Mouse (Mus musculus) layer of hippocampus, adult 2 months (tissue): ENCODE results near the gene Tmprss11f. TPM values are rescaled to one million over a fixed set of nuclear protein-coding genes. Genes with fewer than 3 reads are reported as not detected.
A peak's percentile ranks its signal among the peaks of the same experiment; 100 is the strongest.

ENCODE experiments used
- DNase-seq, 2 experiments: peaks; one replicate each; pipeline ENCODE4 v3.0.0; 2022; ENCODE audit warnings: low spot score in 2 of 2
- H3K27ac ChIP-seq: fragments of 200-600 bp; 2 replicates; pipeline ENCODE4 v1.8.1; 2022
- H3K4me3 ChIP-seq: fragments of 200-600 bp; 2 replicates; pipeline ENCODE4 v1.8.1; 2022; ENCODE audit warnings: mild to moderate bottlenecking
- CTCF ChIP-seq: fragments of 200-600 bp; conservative IDR thresholded peaks from 2 replicates; pipeline ENCODE4 v1.8.1; 2022; ENCODE audit warnings: antibody characterized with exemption, mild to moderate bottlenecking, moderate library complexity
- total RNA-seq, 2 experiments: library from RNA; stranded (reverse); gene quantifications; 2 replicates each; pipeline ENCODE4 v1.2.3; 2021

The Tmprss11f gene
- total RNA-seq, 2 experiments from 2014 or later, result not detected

GRCm38 (mm10) chr5:86493453-86493852 lies 138.8 kb downstream of the Tmprss11f start:
- TF ChIP-seq CTCF, result no peak
- H3K4me3 ChIP-seq, result no peak overlapping the region
- no peak overlapping the region for H3K27ac ChIP-seq
- no peak for DNase-seq

GRCm38 (mm10) chr5:86482562-86482961 lies 149.7 kb downstream of the Tmprss11f start:
- no peak for DNase-seq
- Histone ChIP-seq H3K27ac (no peak overlapping the region), H3K4me3 (no peak overlapping the region)
- TF ChIP-seq CTCF, result peak; percentile 77

- no peak overlapping the region for H3K4me3 ChIP-seq
- DNase-seq, result no peak
- H3K27ac ChIP-seq, result no peak overlapping the region
- no peak for TF ChIP-seq CTCF
Measured at GRCm38 (mm10) chr5:86482031-86482430, 150.2 kb downstream of the Tmprss11f start.

- DNase-seq, result no peak
- no peak for TF ChIP-seq CTCF
- Histone ChIP-seq H3K27ac (no peak overlapping the region), H3K4me3 (no peak overlapping the region)
Measured at GRCm38 (mm10) chr5:86473859-86474258, 158.4 kb downstream of the Tmprss11f start.

Other genes with a start within 250 kb of the Tmprss11f start
- gene Tmprss11a, start 163.4 kb downstream of the Tmprss11f start, total RNA-seq, result not detected
- not detected for gene Tmprss11g, start 113.8 kb downstream of the Tmprss11f start, total RNA-seq
- gene Tmprss11b, start 43.9 kb upstream of the Tmprss11f start, total RNA-seq, result not detected
- gene Tmprss11e, start 113.4 kb upstream of the Tmprss11f start, total RNA-seq, result not detected
- 10 to 100 TPM; 64.5 to 65.3 TPM for gene Ythdc1, start 171.8 kb upstream of the Tmprss11f start, total RNA-seq